Mouse (Mus musculus): Measurements from ENCODE around the gene Cwh43. TPM values are rescaled to one million over a fixed set of nuclear protein-coding genes. Genes with fewer than 3 reads are reported as not detected.

Gene Cwh43
- total RNA-seq, 2 experiments from 2014 or later, result 6.7 to 8.2 TPM

DNA sequence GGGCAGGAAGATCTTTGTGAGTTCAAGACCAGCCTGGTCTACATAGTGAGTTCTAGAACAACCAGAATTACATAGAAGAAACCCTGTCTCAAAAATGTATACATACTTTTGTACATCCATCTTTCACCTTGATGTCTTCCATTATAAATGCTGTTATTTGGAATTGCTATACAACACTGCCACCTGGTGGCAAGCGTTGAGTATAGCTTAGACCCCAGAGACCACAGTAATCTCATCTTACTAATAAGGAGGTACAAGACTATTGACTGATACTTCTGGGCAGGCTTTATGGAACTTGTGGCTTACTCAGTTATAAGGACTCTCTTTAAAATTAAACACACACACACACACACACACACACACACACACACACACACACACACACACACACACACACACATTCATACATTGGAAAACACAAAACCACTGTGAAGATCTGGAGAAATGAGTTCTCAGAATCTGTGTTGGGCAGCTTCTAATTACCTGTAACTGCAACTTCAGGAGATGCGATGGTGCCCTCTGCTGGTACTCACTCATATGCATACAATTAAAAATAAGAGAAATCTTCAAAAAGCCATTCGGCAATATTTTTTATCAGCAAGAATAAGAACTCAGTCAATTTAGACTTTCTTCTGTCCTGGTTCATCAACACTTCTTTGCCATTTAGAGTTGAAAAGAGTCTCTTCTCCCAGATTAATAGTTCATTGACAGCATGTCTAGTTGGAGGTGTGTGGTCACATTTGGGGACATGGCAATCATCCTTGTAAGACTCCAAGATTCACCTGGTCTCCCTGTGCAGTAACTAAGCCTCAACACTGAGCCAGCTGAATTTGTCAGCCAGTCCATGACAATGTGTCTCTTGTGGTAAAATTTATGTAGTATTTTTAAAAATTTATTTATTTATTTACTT lies 22.9 kb upstream of the Cwh43 start:
- intact Hi-C loops (cut with DNase I), result loop anchor here (5.0 kb wide), 4 partner anchors 61 to 401 kb away; partner anchors contain the start of gene Ociad1
- DNase-seq (ENCODE audit: extremely low spot score in 1 of 2, low spot score in 2 of 2), result peak; percentile 63

DNA sequence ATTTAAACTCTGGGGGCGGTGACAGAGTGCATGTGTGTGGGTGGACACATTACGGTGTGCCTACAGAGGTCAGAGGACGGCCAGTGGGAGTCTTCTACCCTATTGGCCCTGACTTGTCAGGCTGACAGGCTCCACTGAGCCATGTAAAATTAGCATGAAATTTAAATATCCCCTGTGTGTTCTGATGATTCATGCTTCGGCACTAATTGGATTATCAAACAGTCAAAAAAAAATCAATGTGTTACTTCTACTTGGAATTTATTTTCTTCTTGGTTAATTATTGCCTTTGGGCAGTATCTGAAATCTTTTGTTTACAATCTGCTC lies 22.3 kb upstream of the Cwh43 start:
- intact Hi-C loops (cut with DNase I), result loop anchor here (5.0 kb wide), 4 partner anchors 61 to 401 kb away; partner anchors contain the start of gene Ociad1
- DNase-seq (ENCODE audit: extremely low spot score in 1 of 2, low spot score in 2 of 2), result no peak

DNA sequence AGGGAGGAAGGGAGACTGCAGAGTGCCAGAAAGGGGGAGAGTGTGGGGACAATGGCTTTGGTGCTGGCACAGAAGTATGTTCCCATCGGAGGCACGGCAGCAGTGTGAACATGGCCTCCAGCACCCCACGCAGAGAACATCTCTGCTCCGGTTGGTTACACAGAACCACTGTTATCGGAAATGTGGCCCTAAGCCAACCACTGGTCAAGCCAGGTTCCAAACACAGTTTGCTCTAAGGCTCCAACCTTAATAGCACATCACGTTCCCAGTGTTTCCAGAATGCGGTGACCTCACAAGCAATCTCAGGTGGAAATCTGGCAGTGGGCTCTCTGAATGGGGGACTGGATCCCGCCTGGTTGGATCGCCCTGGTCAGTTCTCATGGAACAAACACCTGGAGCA lies 12.8 kb upstream of the Cwh43 start:
- no peak for DNase-seq (ENCODE audit: extremely low spot score in 1 of 2, low spot score in 2 of 2)
- intact Hi-C loops (cut with DNase I), result no loop called here

DNA sequence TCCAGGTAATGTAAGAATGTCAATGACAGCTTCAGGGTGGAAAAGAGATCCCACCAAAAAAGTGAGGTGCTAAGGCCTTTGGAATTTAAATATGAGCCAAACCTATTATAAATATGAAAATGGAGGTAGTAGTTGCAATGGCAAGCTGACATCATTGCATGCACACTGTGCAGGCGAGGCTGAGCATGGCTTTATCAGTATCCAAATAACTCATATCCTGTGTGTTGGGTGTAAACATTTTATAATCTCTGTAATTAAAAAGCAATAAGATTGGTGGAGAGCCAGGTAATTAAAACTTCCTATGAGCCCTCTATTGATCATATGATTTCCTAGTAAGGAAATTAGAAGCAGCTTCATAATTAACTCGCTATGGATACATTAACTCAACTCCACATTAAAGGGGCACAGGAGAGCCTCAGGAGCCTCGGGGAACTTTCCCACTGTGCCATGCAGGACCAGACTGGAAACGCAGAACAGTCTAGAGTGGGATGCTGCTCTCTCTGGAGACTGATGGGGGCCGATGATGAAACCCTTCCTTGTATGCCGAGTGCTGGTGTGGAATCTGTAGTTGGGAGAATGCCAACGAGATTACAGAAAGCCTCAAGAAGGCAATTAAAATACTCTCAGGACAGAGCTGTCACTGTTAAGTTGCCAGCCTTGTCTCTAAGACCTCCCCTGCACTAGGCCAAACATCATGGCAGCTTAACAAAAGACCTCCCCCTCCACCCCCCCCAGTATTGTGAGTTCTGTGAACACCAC lies 5.9 kb upstream of the Cwh43 start:
- DNase-seq (ENCODE audit: extremely low spot score in 1 of 2, low spot score in 2 of 2), result no peak

DNA sequence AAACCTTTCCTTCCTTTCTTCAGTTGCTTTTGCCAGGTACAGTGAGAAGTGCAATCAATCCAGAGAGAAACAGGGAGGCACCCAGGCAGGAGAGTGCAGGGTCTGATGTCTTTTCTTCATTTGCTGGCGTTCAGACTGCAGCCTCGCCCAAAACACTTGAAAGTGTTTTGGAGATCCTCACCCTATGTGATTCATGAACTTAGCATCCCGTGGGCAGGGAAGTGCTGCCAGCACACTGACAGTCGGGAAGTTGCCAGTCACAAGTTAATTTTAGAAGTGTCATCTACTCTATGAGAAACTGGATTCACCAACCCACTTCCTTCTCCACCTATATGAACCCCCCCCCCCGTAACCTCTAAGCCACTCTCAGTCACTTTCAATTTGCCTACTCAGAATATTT lies 4.5 kb upstream of the Cwh43 start:
- intact Hi-C loops (cut with DNase I), result no loop called here
- no peak for DNase-seq (ENCODE audit: extremely low spot score in 1 of 2, low spot score in 2 of 2)

More for the DNA sequence above, 5.9 kb upstream of the Cwh43 start:
- intact Hi-C loops (cut with DNase I), result no loop called here

DNA sequence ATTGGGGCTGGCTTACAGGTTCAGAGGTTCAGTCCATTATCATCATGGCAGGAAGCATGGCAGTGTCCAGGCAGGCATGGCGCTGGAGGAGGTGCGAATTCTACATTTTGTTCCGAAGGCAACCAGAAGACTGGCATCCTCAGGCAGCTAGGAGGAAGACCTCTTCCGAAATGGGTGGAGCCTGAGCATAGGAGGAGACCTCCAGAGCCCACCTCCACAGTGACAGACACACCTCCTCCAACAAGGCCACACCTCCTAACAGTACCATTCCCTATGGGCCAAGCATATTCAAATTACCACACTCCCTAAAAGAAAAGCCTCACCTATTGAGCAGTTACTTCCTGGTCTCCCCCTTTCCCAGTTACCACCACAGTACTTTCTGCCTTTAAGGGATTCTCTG lies 3.0 kb upstream of the Cwh43 start:
- no peak for DNase-seq (ENCODE audit: extremely low spot score in 1 of 2, low spot score in 2 of 2)
- intact Hi-C loops (cut with DNase I), result no loop called here

DNA sequence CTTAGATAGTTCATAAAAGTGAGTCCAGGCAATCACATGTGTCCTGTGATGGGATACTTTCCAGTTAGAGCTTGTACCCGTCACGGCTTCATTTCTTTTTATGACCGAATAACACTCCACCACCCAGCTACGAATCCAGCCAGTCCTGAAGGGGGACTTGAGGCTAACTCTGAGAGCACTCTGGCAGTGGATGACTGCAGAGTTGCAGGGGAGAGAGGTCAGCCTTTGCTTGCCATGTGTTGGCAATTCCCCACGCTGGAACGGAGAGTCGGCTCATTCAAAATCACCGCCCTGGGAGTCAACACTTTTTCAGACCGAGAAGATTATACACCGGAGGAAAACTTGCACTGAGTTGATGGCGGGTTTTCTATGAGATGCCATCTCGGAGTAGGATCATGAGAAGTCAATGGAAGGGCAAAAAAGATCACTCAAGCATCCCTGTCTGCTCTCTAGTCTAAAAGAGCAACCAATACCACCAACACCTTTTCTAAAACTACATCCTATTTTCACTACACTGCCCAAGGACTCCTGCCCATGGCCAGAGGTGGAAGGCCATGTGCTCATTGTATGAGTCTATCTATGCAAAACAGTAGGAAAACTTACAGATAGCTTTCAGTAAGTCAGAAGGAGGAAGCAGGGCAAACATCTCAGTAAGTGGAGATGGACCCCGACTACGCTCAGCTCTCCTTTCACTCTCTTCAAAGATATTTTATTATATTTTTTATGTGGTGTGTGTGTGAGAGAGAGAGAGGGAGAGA lies 2.4 kb upstream of the Cwh43 start:
- DNase-seq (ENCODE audit: extremely low spot score in 1 of 2, low spot score in 2 of 2), result no peak
- intact Hi-C loops (cut with DNase I), result no loop called here

DNA sequence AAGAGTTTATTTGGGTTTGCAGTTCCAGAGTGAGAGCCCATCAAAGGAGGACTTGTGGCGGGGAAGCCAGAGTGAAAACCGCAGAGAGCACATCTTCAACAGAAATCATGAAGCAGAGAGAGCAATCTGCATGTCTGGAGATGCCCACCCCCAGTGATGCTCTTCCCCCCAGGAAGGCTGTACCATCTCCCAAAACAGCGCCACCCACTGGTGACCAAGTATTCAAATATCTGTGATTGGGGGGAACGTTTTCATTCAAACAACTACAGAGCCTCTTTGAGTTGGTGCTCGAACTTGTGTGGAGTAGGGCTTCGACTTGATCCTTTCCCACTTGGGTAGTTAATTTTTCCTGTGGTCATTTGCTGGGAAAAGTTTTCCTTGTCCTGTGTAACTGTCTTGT lies 1.1 kb upstream of the Cwh43 start:
- intact Hi-C loops (cut with DNase I), result no loop called here
- DNase-seq (ENCODE audit: extremely low spot score in 1 of 2, low spot score in 2 of 2), result no peak

DNA sequence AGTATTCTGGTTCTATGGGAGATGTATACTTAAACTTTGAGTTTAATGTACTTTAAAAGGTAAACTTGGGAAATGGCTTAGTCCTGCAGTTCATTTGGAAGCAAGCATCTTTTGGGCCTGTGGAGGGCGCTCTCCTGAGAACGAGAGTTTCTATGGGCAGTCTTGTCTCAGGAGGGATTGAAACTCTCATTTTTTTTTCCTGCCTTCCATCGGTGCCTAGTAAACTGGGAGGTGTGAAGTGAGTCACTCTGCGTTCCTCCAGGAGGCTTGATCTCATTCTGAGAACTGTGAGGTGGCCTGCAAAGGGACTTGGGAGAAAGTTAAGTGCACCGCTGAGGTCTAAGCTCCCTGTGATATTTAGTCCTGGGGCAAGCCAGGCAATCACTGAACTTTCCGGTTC lies 986 bp downstream of the Cwh43 start:
- intact Hi-C loops (cut with DNase I), result no loop called here
- no peak for DNase-seq (ENCODE audit: extremely low spot score in 1 of 2, low spot score in 2 of 2)

DNA sequence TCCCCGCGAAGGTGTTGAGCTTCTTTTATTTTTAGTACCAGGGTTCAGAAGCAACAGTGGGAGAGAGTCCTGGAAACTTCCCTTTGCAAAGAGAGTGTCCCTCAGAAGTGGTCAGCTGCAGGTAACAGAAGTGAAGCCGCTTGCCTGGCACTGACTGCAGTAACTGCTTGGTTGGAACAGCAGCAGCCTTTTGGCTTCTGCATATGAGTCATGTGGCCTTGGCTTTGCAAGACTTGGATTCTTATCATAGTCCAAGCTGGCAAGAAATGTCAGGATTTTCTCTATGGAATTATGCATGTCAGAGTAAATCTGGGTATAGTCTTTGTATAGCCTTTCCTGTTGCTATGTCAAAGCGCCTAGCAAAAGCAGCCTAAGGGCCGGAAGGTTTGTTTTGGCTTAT lies 4.1 kb downstream of the Cwh43 start:
- no peak for DNase-seq (ENCODE audit: extremely low spot score in 1 of 2, low spot score in 2 of 2)
- intact Hi-C loops (cut with DNase I), result no loop called here

DNA sequence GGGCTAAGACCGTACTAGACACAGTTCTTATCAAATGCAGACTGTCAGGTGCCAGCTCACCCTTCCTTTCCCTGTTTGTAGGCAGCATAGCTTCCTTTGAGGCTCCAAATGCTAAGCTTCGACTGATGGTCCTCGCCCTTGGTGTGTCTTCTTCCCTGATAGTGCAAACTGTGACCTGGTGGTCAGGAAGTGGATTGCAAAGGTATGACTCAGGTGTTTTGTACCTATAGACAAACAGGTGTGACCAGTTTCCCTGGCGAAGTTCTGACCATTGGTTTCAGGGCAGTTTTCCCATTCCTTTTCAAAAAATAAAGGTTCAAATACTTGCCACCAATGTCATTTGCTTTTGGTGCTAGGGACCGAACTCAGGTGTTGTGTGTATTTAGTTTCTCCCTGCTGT lies 5.9 kb downstream of the Cwh43 start:
- intact Hi-C loops (cut with DNase I), result no loop called here
- no peak for DNase-seq (ENCODE audit: extremely low spot score in 1 of 2, low spot score in 2 of 2)

DNA sequence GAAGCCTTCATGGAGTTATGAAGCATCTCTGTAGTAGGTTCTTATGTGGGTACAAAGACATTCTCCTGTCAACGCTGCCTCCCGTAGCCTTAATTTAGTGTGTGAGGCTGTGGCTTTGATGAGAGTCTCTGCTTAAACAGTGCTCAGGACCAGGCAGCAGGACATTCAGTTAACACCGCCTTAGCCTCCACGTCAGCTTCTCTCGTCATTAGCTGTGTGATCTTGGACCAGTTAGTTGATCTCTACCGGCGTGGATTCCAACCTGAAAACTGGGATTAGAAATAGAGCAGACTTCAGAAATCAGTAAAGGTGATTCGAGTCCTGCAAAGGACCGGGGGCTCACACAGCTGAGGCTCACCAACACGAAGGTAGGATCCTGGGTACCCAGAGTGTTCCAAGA lies 8.3 kb downstream of the Cwh43 start:
- DNase-seq (ENCODE audit: extremely low spot score in 1 of 2, low spot score in 2 of 2), result no peak
- intact Hi-C loops (cut with DNase I), result no loop called here

DNA sequence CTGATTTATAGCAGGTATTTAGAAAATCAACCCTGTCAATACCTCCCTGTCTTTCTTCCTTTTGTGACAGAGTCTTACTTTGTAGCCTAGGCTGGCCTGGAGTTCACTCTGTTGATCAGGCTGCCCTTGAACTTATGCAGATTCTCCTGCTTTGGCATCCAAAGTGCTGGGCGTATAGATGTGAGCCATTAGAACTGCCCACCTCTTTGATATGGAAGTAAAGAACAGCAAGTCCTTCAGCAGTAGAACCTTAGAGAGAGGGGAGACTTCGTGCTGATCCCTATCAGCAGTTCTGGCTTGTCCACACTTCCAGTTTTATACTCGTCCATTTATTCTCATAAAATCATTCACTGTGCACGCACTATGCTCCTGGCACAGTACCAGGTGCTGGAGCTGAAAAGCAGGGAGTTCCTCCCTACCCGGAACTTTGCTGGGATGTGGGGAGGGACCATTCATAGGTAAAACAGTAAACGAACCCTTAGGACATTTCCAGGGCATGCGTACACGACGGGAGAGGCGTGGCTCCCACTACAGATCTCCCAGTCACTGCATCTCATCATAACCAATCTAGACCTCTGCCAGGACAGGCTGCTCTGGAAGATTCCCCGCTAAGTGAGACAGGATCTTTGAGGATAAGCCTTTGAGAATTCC lies 13.3 kb downstream of the Cwh43 start:
- no peak for DNase-seq (ENCODE audit: extremely low spot score in 1 of 2, low spot score in 2 of 2)
- intact Hi-C loops (cut with DNase I), result no loop called here

DNA sequence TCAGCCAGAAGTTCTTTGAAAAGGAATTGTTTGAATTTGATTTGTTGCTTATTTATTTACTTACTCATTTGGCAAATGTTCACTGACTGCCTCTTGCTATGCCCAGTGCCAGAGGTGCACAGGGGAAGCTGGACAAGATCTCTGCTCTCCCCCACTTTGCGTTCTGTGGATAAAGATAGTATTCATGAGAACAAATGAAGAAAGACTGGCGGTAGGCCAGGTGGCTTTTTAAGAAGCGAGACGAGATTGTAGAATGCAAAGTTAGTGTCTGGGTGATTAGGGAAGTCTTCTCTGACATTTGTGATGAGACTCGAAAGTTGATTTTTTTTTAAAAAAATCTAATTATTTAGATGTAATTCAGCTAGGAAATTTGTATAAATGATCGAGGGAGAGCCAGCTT lies 20.9 kb downstream of the Cwh43 start:
- intact Hi-C loops (cut with DNase I), result no loop called here
- peak in 1 of 2 experiments; percentile 31 for DNase-seq (ENCODE audit: extremely low spot score in 1 of 2, low spot score in 2 of 2)

DNA sequence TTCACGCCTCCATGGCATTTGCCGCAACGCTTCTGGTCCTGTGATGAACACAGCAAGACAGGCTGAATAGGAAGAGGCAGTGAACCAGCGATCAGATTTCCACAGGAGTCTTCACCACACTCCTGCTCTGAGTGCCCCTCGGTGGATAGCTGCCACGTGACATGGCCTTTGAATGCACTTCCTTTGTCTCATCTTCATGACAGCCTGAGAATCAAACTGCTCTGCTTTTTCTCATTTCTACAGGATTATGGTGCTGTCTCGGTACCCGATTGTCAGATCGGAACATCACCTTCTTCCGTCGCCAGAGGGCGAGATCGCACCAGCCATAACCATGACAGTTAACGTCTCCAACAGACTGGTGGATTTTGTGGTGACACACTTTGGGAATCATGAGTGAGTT lies 25.7 kb downstream of the Cwh43 start:
- intact Hi-C loops (cut with DNase I), result loop anchor here (5.0 kb wide), 1 partner anchor 106 kb away; no protein-coding TSS in a partner anchor
- peak; percentile 80 to 85 for DNase-seq (ENCODE audit: extremely low spot score in 1 of 2, low spot score in 2 of 2)

DNA sequence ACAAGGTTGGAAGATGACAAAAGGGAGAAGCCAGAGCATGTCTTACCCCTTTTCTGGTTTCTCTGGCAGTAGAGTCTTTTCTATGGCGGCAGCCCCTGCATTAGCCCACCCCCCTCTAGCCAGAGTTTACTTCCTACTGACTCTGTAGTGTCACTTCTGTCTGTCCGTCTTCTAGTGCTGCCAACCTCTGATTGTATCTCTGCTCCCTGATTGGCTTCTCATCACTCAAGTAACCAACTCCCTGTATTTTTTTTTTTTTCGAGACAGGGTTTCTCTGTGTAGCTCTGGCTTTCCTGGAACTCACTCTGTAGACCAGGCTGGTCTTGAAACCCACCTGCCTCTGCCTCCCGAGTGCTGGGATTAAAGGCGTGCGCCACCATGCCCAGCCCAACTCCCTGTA lies 26.9 kb downstream of the Cwh43 start:
- intact Hi-C loops (cut with DNase I), result loop anchor here (2.0 to 5.0 kb wide), 2 partner anchors 104 to 200 kb away; partner anchors contain the start of gene Lrrc66
- no peak for DNase-seq (ENCODE audit: extremely low spot score in 1 of 2, low spot score in 2 of 2)

DNA sequence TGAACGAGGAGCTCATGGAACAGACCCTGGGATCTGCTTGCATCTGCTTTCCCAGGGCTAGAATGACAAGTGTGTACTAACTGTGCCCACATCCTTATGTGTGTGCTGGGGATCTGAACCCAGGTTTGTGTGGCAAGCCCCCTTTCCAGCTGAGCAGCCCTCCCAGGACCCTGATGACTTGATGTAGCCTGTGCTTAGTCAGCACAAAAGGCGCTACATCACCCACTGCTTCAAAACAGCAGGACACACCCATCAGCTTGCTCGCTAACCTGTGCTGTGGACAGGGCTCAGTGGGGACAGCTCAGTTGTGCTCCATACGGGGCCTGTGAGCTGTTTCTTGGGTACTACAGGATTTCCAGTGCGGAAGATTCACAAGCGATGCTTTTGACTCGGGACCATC lies 28.9 kb downstream of the Cwh43 start:
- no peak for DNase-seq (ENCODE audit: extremely low spot score in 1 of 2, low spot score in 2 of 2)
- intact Hi-C loops (cut with DNase I), result loop anchor here (5.0 kb wide), 1 partner anchor 103 kb away; no protein-coding TSS in a partner anchor

DNA sequence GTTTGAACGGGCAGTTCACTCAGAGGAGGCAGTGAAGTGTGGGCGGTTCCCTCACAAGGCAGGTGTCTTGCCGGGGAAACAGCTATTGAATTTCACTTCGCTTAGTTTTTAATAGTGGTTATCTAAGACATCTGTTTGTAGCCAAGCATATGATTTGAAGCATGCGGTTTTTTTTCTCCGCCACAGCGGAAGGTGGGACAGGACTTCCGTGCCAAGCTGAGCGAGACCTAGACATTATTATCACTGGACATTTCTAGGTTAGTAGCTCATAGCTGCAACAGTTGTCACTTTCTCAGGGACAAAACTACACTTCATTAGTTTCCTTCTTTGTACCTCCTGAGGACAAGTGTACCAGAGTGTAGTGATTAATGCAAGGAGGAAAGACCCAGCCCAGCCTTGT lies 36.3 kb downstream of the Cwh43 start:
- no peak for DNase-seq (ENCODE audit: extremely low spot score in 1 of 2, low spot score in 2 of 2)
- intact Hi-C loops (cut with DNase I), result no loop called here

DNA sequence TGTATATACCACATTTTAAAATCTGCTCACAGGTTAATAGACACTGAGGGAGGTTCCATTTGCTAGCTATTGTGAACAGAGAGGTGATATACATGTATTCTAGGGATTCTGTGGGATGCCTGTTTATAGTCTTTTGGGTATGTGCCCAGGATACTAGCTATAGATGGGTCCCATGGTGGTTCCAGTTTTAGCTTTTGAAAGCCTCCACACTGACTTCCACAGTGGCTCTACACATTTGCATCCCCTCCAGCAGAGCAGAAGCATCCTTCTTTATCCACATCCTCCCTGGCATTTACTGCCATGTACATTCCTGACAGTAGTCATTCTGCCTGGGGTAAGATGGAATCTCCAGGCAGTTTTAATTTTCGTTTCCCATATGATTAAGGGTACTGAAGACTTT lies 44.4 kb downstream of the Cwh43 start:
- intact Hi-C loops (cut with DNase I), result no loop called here
- no peak for DNase-seq (ENCODE audit: extremely low spot score in 1 of 2, low spot score in 2 of 2)

Data from left cerebral cortex, postnatal 10 days (tissue).